Mouse (Mus musculus): ENCODE measurements at regions not wholly inside any gene's neighbourhood (a gene's known extent, or its start where the extent isn't known, plus 50 kb on each side); places are given as distances from the start of the nearest gene placed in this dataset.

DNA sequence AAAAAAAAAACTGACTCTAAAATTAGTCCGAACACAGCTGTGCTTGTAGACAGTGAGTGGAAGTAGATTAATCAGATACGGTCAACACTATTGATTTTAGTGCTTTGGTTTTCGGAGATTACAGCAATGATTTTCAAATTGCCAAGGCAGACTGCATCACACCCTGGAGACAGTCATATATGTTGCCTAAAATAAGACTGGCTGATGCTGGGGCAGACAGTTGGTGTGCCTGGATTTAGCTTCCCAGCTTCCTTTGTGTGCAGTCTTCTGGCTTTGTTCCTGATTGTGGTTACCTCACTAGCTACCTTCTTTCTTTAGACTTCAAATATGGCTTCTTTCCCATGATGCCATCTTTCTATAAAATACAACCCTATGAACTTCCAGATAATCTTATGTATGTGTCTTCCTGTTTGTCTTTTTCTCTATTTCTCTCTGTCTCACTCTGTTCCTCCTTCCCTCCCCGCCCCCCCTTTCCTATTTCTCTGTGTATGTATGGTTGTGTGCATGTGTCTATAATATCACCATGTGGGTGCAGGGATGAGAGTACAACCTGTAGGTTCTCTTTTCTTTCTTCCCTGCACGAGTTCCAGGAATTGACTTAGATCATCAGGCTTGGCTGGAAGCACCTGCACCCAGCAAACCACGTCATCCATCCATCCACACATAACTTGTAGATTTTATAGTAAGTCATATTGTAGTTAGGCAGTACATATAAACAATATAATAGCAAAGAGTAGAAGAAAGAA, 199.7 kb upstream of the Gm9008 start:
- DNase-seq (ENCODE audit: low spot score in 2 of 2) = peak; percentile 45 to 51
- intact Hi-C loops (cut with DNase I) = no loop called here

DNA sequence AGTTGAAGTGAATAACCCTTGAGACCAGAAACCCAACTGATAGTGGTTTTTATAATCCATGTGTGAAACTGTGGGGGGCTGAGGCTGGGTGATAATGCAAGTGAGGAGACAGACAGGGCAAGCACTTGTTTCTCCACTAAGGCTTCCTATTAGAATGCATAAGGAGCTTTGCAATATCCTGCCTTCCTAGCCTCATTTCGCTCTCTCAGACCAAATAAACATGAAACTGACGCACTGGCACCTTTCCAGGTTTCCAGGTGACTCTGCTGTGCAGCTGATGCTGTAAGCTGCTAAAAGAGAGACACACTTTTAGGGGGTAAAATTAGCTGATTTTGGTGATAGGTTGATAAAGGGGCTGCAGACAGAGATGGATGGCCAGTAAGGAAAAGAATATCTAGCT, 191.2 kb upstream of the Gm9008 start:
- intact Hi-C loops (cut with DNase I) = no loop called here

DNA sequence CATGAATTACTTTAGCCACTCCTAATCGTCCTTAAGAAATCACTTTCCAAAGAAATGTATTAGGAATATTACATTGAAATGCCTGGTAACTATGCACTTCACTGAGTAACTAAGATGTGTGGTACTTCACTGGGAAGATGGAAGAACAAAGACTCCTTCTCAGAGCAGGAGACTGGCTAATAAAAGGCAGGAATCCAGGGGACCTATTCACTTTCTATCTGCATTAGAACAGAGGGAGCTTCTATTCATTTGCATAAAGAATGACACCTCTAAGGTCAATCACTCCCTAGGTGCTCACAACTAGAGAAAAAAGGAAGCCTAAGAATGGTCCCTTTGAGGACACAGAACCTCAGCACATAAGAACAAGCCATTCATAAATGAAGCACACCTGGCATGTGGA, 142.0 kb upstream of the Gm9008 start:
- intact Hi-C loops (cut with DNase I) = no loop called here
- DNase-seq (ENCODE audit: low spot score in 2 of 2) = no peak

More for the DNA sequence above, 191.2 kb upstream of the Gm9008 start:
- DNase-seq (ENCODE audit: low spot score in 2 of 2) = no peak

DNA sequence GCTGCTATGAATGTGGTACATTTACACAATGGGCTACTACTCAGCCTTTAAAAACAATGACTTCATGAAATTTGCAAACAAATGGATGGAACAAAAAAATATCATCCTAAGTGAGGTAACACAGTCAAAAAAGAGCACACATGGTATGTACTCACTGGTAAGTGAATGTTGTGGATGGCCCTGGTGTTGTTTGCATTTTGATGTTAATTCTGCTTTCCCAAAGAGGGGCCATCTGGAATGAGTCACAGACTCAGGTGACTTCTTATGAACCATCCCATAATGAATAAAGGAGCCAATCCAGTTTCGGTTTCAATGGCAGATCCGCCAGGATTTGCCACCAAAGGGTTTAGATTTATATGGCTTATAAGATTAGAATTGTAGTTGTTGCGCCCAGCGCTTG, 130.8 kb upstream of the Gm9008 start:
- intact Hi-C loops (cut with DNase I) = no loop called here

DNA sequence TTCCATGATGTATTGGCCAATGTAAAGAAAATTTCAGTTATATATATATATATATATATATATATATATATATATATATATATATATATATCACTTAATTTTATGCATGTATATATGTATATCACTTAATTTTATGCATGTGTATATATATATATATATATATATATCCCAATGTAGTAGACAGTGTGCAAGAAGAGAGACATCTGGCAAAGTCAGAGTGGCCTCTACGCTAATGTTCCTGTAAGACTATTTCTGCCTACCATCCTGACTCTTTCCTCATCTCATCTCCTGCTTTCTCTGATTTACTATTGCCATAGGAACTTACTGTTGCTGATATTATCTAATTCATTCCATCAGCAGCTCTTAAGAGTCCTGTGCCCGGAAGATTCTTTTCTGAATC, 123.9 kb upstream of the Gm9008 start:
- DNase-seq (ENCODE audit: low spot score in 2 of 2) = no peak

More for the DNA sequence above, 130.8 kb upstream of the Gm9008 start:
- no peak for DNase-seq (ENCODE audit: low spot score in 2 of 2)

DNA sequence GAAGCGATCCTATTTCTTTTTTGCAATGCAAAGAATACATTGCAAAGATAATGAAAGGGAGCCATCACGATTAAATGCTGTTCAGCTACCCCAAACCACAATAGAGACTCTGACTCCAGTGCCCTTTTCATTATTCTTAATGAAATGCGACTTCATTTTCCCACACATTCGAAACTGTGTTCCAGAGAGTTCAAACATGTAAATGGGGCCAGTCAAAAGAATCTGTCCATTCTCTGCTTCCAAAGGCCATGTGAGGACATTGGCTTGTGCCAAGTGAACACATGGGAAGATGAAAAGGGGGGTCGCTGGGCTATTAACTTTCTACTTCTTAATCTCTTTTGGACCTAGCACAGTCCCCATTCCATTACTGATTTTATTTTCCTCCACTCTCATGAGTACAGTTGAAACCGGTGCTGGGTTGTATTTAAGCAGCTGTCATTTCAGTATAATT, 123.2 kb upstream of the Gm9008 start:
- DNase-seq (ENCODE audit: low spot score in 2 of 2) = no peak
- intact Hi-C loops (cut with DNase I) = no loop called here

More for the DNA sequence above, 123.9 kb upstream of the Gm9008 start:
- intact Hi-C loops (cut with DNase I) = no loop called here

Measured in left cerebral cortex, postnatal 36 days (tissue).